Mouse (Mus musculus): ENCODE measurements at regions not wholly inside any gene's neighbourhood (a gene's known extent, or its start where the extent isn't known, plus 50 kb on each side); places are given as distances from the start of the nearest gene placed in this dataset.

- Histone ChIP-seq H3K36me3 (ENCODE audit: control insufficient read depth, insufficient read depth, low read length) (no peaks in the 10 kb centered on the region), H3K9me3 (ENCODE audit: control insufficient read depth, low read length) (no peaks in the 10 kb centered on the region), H3K9ac (ENCODE audit: low read length) (no peak overlapping the region), H3K27ac (replicated peaks; ENCODE audit: low read depth, low read length) (no peak overlapping the region), H3K4me2 (ENCODE audit: low read depth, severe bottlenecking) (no peak overlapping the region), H3K4me3 (ENCODE audit: low read depth, low read length) (no peak overlapping the region), H3K27me3 (ENCODE audit: control insufficient read depth, insufficient read depth, low read length) (no peaks in the 10 kb centered on the region), H3K4me1 (ENCODE audit: control insufficient read depth, insufficient read depth, low read length) (peaks cover 3% of the 10 kb centered on the region; the same call in 1 of the 2 replicates)
- no peak for DNase-seq (ENCODE audit: low spot score)
- 87% methylated on average over 2 of the region's 2 CpGs for WGBS
- no peak for ATAC-seq (ENCODE audit: insufficient number of reproducible peaks, low FRiP score, low TSS enrichment, low read depth)
Measured at GRCm38 (mm10) chr3:102669951-102670350, 64.4 kb upstream of the Tspan2 start.

- WGBS = 62% methylated on average over 5 of the region's 5 CpGs
Measured at GRCm38 (mm10) chr3:102670557-102670956, 63.8 kb upstream of the Tspan2 start.

GRCm38 (mm10) chr3:102670972-102671371 lies 63.4 kb upstream of the Tspan2 start:
- H3K27ac ChIP-seq (replicated peaks; ENCODE audit: low read depth, low read length) = no peak overlapping the region
- H3K9ac ChIP-seq (ENCODE audit: low read length) = no peak overlapping the region
- no peak for ATAC-seq (ENCODE audit: insufficient number of reproducible peaks, low FRiP score, low TSS enrichment, low read depth)
- no peaks in the 10 kb centered on the region for H3K36me3 ChIP-seq (ENCODE audit: control insufficient read depth, insufficient read depth, low read length)
- DNase-seq (ENCODE audit: low spot score) = no peak
- H3K27me3 ChIP-seq (ENCODE audit: control insufficient read depth, insufficient read depth, low read length) = no peaks in the 10 kb centered on the region
- peaks cover 3% of the 10 kb centered on the region; the same call in 1 of the 2 replicates for H3K4me1 ChIP-seq (ENCODE audit: control insufficient read depth, insufficient read depth, low read length)
- no peak overlapping the region for H3K4me2 ChIP-seq (ENCODE audit: low read depth, severe bottlenecking)
- no peaks in the 10 kb centered on the region for H3K9me3 ChIP-seq (ENCODE audit: control insufficient read depth, low read length)
- no peak overlapping the region for H3K4me3 ChIP-seq (ENCODE audit: low read depth, low read length)
- 85% methylated on average over 5 of the region's 5 CpGs for WGBS

More at GRCm38 (mm10) chr3:102670557-102670956, 63.8 kb upstream of the Tspan2 start:
- ATAC-seq (ENCODE audit: insufficient number of reproducible peaks, low FRiP score, low TSS enrichment, low read depth) (no peak), DNase-seq (ENCODE audit: low spot score) (no peak)
- no peak overlapping the region for H3K9ac ChIP-seq (ENCODE audit: low read length)
- H3K27me3 ChIP-seq (ENCODE audit: control insufficient read depth, insufficient read depth, low read length) = no peaks in the 10 kb centered on the region
- H3K27ac ChIP-seq (replicated peaks; ENCODE audit: low read depth, low read length) = no peak overlapping the region
- no peaks in the 10 kb centered on the region for H3K36me3 ChIP-seq (ENCODE audit: control insufficient read depth, insufficient read depth, low read length)
- H3K4me2 ChIP-seq (ENCODE audit: low read depth, severe bottlenecking) = no peak overlapping the region
- H3K4me1 ChIP-seq (ENCODE audit: control insufficient read depth, insufficient read depth, low read length) = peaks cover 3% of the 10 kb centered on the region; the same call in 1 of the 2 replicates
- H3K9me3 ChIP-seq (ENCODE audit: control insufficient read depth, low read length) = no peaks in the 10 kb centered on the region
- no peak overlapping the region for H3K4me3 ChIP-seq (ENCODE audit: low read depth, low read length)

- Histone ChIP-seq H3K4me2 (ENCODE audit: low read depth, severe bottlenecking) (no peak overlapping the region), H3K36me3 (ENCODE audit: control insufficient read depth, insufficient read depth, low read length) (no peaks in the 10 kb centered on the region), H3K4me3 (ENCODE audit: low read depth, low read length) (no peak overlapping the region), H3K27me3 (ENCODE audit: control insufficient read depth, insufficient read depth, low read length) (no peaks in the 10 kb centered on the region), H3K27ac (replicated peaks; ENCODE audit: low read depth, low read length) (no peak overlapping the region), H3K4me1 (ENCODE audit: control insufficient read depth, insufficient read depth, low read length) (no peaks in the 10 kb centered on the region), H3K9me3 (ENCODE audit: control insufficient read depth, low read length) (no peaks in the 10 kb centered on the region), H3K9ac (ENCODE audit: low read length) (no peak overlapping the region)
- WGBS = 95% methylated on average over 5 of the region's 5 CpGs
- no peak for ATAC-seq (ENCODE audit: insufficient number of reproducible peaks, low FRiP score, low TSS enrichment, low read depth)
- no peak for DNase-seq (ENCODE audit: low spot score)
Measured at GRCm38 (mm10) chr3:102673506-102673905, 60.8 kb upstream of the Tspan2 start.

GRCm38 (mm10) chr3:102674068-102674467 lies 60.3 kb upstream of the Tspan2 start:
- ATAC-seq (ENCODE audit: insufficient number of reproducible peaks, low FRiP score, low TSS enrichment, low read depth) = no peak
- H3K4me1 ChIP-seq (ENCODE audit: control insufficient read depth, insufficient read depth, low read length) = no peaks in the 10 kb centered on the region
- no peak for DNase-seq (ENCODE audit: low spot score)
- no peak overlapping the region for H3K9ac ChIP-seq (ENCODE audit: low read length)
- H3K27ac ChIP-seq (replicated peaks; ENCODE audit: low read depth, low read length) = no peak overlapping the region
- no peaks in the 10 kb centered on the region for H3K9me3 ChIP-seq (ENCODE audit: control insufficient read depth, low read length)
- WGBS = 26% methylated on average over 2 of the region's 2 CpGs
- no peaks in the 10 kb centered on the region for H3K27me3 ChIP-seq (ENCODE audit: control insufficient read depth, insufficient read depth, low read length)
- H3K4me3 ChIP-seq (ENCODE audit: low read depth, low read length) = no peak overlapping the region
- H3K4me2 ChIP-seq (ENCODE audit: low read depth, severe bottlenecking) = no peak overlapping the region
- H3K36me3 ChIP-seq (ENCODE audit: control insufficient read depth, insufficient read depth, low read length) = no peaks in the 10 kb centered on the region

- Histone ChIP-seq H3K9ac (ENCODE audit: low read length) (no peak overlapping the region), H3K4me2 (ENCODE audit: low read depth, severe bottlenecking) (no peak overlapping the region), H3K27ac (replicated peaks; ENCODE audit: low read depth, low read length) (no peak overlapping the region), H3K36me3 (ENCODE audit: control insufficient read depth, insufficient read depth, low read length) (no peaks in the 10 kb centered on the region), H3K4me3 (ENCODE audit: low read depth, low read length) (no peak overlapping the region), H3K9me3 (ENCODE audit: control insufficient read depth, low read length) (no peaks in the 10 kb centered on the region), H3K4me1 (ENCODE audit: control insufficient read depth, insufficient read depth, low read length) (no peaks in the 10 kb centered on the region), H3K27me3 (ENCODE audit: control insufficient read depth, insufficient read depth, low read length) (no peaks in the 10 kb centered on the region)
- DNase-seq (ENCODE audit: low spot score) (no peak), ATAC-seq (ENCODE audit: insufficient number of reproducible peaks, low FRiP score, low TSS enrichment, low read depth) (no peak)
- 79% methylated on average over 7 of the region's 7 CpGs for WGBS
Measured at GRCm38 (mm10) chr3:102676946-102677534, 57.3 kb upstream of the Tspan2 start.

- Histone ChIP-seq H3K36me3 (ENCODE audit: control insufficient read depth, insufficient read depth, low read length) (no peaks in the 10 kb centered on the region), H3K27ac (replicated peaks; ENCODE audit: low read depth, low read length) (no peak overlapping the region), H3K27me3 (ENCODE audit: control insufficient read depth, insufficient read depth, low read length) (no peaks in the 10 kb centered on the region), H3K9me3 (ENCODE audit: control insufficient read depth, low read length) (no peaks in the 10 kb centered on the region), H3K4me3 (ENCODE audit: low read depth, low read length) (no peak overlapping the region), H3K4me2 (ENCODE audit: low read depth, severe bottlenecking) (no peak overlapping the region), H3K4me1 (ENCODE audit: control insufficient read depth, insufficient read depth, low read length) (no peaks in the 10 kb centered on the region), H3K9ac (ENCODE audit: low read length) (no peak overlapping the region)
- WGBS = 90% methylated on average over 1 of the region's 1 CpGs
- no peak for DNase-seq (ENCODE audit: low spot score)
- ATAC-seq (ENCODE audit: insufficient number of reproducible peaks, low FRiP score, low TSS enrichment, low read depth) = no peak
Measured at GRCm38 (mm10) chr3:102678516-102678915, 55.8 kb upstream of the Tspan2 start.

- DNase-seq (ENCODE audit: low spot score) = no peak
- Histone ChIP-seq H3K9ac (ENCODE audit: low read length) (no peak overlapping the region), H3K4me2 (ENCODE audit: low read depth, severe bottlenecking) (no peak overlapping the region), H3K4me3 (ENCODE audit: low read depth, low read length) (no peak overlapping the region), H3K27ac (replicated peaks; ENCODE audit: low read depth, low read length) (no peak overlapping the region), H3K36me3 (ENCODE audit: control insufficient read depth, insufficient read depth, low read length) (no peaks in the 10 kb centered on the region), H3K4me1 (ENCODE audit: control insufficient read depth, insufficient read depth, low read length) (0 out of 2 replicates have a peak, but pooled peaks cover under 1% of the 10 kb centered on the region), H3K27me3 (ENCODE audit: control insufficient read depth, insufficient read depth, low read length) (no peaks in the 10 kb centered on the region), H3K9me3 (ENCODE audit: control insufficient read depth, low read length) (no peaks in the 10 kb centered on the region)
- no peak for ATAC-seq (ENCODE audit: insufficient number of reproducible peaks, low FRiP score, low TSS enrichment, low read depth)
- 83% methylated on average over 8 of the region's 8 CpGs for WGBS
Measured at GRCm38 (mm10) chr3:102682424-102682823, 51.9 kb upstream of the Tspan2 start.

- no peaks in the 10 kb centered on the region for H3K27me3 ChIP-seq (ENCODE audit: control insufficient read depth, insufficient read depth, low read length)
- ATAC-seq (ENCODE audit: insufficient number of reproducible peaks, low FRiP score, low TSS enrichment, low read depth) (no peak), DNase-seq (ENCODE audit: low spot score) (no peak)
- H3K36me3 ChIP-seq (ENCODE audit: control insufficient read depth, insufficient read depth, low read length) = no peaks in the 10 kb centered on the region
- no peak overlapping the region for H3K4me3 ChIP-seq (ENCODE audit: low read depth, low read length)
- H3K27ac ChIP-seq (replicated peaks; ENCODE audit: low read depth, low read length) = no peak overlapping the region
- H3K9ac ChIP-seq (ENCODE audit: low read length) = no peak overlapping the region
- H3K4me2 ChIP-seq (ENCODE audit: low read depth, severe bottlenecking) = no peak overlapping the region
- no peaks in the 10 kb centered on the region for H3K9me3 ChIP-seq (ENCODE audit: control insufficient read depth, low read length)
- WGBS = 77% methylated on average over 10 of the region's 10 CpGs
- H3K4me1 ChIP-seq (ENCODE audit: control insufficient read depth, insufficient read depth, low read length) = peaks cover 2% of the 10 kb centered on the region; the same call in 1 of the 2 replicates
Measured at GRCm38 (mm10) chr3:102683541-102683940, 50.8 kb upstream of the Tspan2 start.

Data from limb, embryonic 11.5 days (tissue).